Mouse (Mus musculus) small intestine, adult 10 weeks (tissue): ENCODE measurements around the gene Arpp21. TPM values are rescaled to one million over a fixed set of nuclear protein-coding genes. Genes with fewer than 3 reads are reported as not detected.

Source experiments
- polyA plus RNA-seq: library from polyadenylated mRNA; stranded (reverse); fragments of 350-450 nt; fragmentation: Illumina TruSeq; extraction: RNeasy Lipid Tissue Mini Kit (QIAGEN cat#74804); gene quantifications from one replicate; pipeline ENCODE4 v1.2.3, GENCODE M21; 2014; ENCODE audit warnings: low replicate concordance

Gene Arpp21
- 0.45 TPM for polyA plus RNA-seq

DNA sequence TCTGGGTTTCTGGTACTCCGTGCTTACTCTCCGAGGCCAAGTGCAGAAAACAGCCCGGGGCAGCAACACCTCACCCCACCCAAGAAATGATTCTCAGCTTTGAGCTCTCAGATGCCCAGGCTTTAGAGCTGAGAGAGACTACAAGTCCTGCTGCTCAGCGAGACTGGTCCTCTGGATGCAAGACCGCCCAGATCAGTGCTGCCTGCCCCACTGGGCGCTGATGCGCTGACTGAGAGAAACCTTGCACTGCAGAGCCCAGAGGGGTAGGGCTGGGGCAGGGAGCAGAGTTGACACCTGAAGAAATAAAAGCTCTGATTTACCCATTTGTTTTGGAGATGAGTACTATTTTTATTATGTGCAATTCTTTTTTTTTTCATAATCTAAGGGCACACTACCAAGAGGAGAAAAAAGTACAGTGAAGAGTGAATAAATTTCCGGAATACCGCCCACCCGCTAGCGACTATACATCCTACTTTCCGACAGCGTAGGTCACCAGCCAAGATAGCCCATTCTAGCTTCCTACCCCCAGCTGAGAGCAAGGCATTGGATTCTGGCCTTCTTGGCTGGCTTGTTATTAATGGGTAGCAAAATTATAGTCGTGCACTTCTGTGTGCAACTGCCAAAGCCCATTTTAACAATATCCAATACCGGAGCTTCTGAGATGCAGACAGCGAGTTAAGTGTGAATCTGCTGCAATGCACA, at the start of gene Arpp21:
Arpp21 (minus strand) TSS at position 243 of the 702 bp plus-strand sequence.

